Mouse (Mus musculus) v-Abl transformed pro-B cells (cell line): ENCODE data around the gene Slc51b.

Experiments
- in situ Hi-C, 2 experiments: fragments of 400-800 bp; cut with MboI; formaldehyde crosslinking; loops; one replicate each; pipeline ENCODE4 v1.15.1; 2025; ENCODE audit not compliant: unreplicated experiment in 2 of 2

The Slc51b gene

DNA sequence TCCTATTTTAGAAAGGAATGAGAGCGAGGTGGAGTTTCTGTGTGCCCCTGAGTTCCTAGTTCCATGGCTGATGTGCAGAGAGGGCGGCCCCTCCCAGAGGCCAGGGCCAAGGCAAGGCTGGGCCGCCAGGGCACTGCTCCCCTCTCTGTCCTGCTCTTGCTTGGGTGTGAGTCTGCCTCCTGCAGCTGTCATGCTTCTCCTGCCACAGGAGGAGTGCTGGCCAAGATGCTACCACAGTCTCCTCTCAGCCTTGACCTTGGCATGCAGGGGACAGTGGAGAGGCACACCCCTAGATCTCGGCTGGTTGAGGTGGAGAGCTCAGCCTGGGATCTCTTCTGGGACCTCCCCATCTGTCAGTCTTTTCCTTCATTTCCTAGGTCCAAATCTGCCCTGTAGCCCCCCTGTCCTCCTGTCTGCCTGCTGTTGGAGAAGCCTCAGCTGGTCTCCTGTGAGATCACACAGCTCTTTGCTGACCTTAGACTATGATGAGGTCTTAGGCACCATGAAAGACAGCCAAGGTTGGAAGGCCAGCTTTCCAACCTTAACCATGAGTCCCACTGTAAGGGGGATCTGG, 41.7 kb downstream of the Slc51b start:
- in situ Hi-C loops: loop anchor here in 1 of 2 experiments (10.0 kb wide), 1 partner anchor 124 kb away; no protein-coding TSS in a partner anchor

DNA sequence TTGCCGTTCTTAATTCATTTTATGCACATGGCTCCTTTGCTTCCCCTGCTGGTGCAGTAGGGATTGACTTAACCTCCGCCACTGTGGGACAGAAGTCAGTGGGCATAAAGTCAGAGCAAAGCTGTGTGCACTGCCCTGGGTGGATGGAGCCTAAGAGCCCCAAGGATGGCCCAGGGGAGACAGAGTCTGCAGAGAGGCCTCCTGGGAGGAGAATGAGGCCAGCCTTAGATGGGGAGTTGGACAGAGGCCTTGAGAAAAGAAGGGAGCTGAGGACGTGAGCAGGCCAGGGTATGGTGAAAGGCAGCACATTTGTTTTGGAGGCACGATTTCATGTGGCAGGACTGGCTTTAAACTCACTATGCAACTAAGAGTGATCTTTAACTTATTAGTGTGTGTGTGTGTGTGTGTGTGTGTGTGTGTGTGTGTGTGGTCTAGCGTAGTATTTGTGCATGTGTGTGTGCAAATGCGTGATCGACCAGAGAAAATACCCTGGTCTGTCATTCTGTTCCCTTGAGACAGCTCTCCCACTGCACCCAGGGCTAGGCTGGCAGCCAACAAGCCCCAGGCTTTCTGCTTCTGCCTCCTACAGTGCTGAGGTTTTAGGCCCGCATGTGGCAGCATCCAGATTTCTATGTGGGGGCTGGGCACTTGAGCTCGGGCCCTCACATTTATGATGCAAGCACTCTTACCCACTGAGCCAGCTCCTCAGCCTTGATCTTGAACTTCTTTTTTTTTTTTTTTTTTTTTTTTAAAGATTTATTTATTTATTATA, 47.4 kb downstream of the Slc51b start:
- in situ Hi-C loops: no loop called here

- in situ Hi-C loops: no loop called here
Measured at GRCm38 (mm10) chr9:65374468-65375162, 48.1 kb downstream of the Slc51b start.

GRCm38 (mm10) chr9:65372449-65372848, 50.3 kb downstream of the Slc51b start:
- in situ Hi-C loops: no loop called here

DNA sequence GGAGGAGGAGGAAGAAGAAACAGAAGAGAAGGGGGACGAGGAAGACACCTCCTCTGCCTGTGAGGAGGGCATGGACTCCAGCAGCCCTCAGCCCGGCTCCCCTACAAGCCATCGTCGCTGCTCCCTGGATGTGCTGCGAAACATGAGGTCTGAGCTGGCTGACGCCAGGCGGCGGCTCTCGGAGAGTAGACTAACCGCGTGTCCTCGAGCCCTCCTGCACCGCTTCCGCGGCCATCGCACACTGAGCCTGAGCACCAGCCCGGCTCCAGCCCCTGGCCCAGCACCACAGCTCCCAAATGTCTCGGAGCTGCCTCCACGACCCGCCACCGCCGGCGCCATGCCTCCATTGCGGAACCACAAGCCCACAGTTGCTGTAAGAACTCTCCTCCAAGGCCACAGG, 51.0 kb downstream of the Slc51b start:
- in situ Hi-C loops: no loop called here

DNA sequence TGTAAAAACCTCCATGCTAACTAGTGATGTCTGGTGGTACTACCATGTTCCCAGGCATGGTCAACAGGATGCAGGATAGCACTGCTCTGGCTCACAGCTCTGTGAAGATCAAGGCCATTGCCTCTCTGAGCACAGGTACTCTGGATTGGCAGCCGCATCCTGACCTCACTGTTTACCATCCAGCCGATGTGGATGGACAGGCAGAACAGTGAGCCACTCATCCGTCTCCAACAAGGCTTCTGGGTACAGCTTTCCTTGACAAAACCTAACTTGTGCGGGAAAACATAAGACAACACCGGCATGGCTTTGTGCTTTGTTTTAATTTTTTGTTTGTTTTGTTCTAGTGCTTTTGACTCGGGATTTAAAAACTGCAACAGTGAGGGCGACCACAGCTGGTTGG, 57.0 kb downstream of the Slc51b start:
- in situ Hi-C loops: no loop called here

GRCm38 (mm10) chr9:65363684-65364083, 59.1 kb downstream of the Slc51b start:
- in situ Hi-C loops: no loop called here
